Mouse (Mus musculus) T-helper 17 cell (primary cell): ENCODE data around the gene Pfkfb1.

Experiments
- in situ Hi-C, 2 experiments: fragments of 300-600 bp; cut with MboI, MseI; formaldehyde crosslinking; loops; 1 replicate in 1 of 2; 2 replicates in 1 of 2; pipeline ENCODE4 v1.15.1; 2025; ENCODE audit warnings: high pct_unique_total_duplicates in 2 of 2

Gene Pfkfb1

DNA sequence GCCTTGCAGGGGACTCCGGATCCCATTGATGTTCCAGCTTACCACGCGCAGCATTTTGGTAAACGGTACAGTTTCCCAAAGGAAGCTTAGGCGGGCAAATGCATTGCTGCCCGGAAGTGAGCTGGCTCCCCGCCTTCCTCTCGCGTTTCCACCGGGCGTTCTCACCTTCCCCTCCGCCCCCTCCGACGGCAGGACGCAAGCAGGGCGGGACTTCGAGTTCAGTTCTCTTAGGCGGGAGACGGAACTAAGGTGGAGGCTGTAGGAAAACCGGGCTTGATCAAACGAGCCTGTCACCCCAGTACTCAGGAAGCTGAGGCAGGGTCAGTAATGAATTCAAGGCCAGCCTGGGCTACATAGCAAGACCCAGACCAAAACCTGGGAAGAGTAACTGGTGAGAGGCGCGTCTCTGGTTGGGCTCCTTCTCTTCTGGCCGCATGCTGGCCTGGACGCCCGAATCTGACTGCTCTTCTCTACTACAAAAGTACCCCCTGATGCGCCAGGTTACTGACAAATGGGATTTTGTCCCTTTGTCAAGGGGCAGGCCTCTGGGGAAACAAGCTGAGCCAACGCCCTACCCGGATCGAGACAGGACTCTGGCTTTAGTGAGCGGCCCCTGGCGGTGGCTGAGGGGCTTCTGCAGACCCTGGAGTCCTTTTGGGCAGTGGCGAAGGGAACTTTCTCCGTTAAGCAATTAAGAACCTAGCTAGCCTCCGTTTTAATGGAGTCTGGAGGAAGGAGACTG is at the start of gene Pfkfb1:
TSS of gene Pfkfb1 (plus strand) at position 207 of the 742 bp plus-strand sequence.
- in situ Hi-C loops, result no loop called here

- in situ Hi-C loops, result no loop called here
These were observed 47.9 kb upstream of the Pfkfb1 start for GRCm38 (mm10) chrX:150540111-150540510.

GRCm38 (mm10) chrX:150541684-150542083 is 46.3 kb upstream of the Pfkfb1 start:
- in situ Hi-C loops, result no loop called here

GRCm38 (mm10) chrX:150547239-150547638 is 40.8 kb upstream of the Pfkfb1 start, which contains the start of gene Alas2:
Gene Alas2, plus strand, starts transcription at chrX:150547375.
- in situ Hi-C loops, result no loop called here

- in situ Hi-C loops, result no loop called here
These were observed 38.4 kb upstream of the Pfkfb1 start for GRCm38 (mm10) chrX:150549639-150550038.

GRCm38 (mm10) chrX:150551986-150552385 is 36.0 kb upstream of the Pfkfb1 start:
- in situ Hi-C loops, result no loop called here

- in situ Hi-C loops, result no loop called here
These were observed 34.0 kb upstream of the Pfkfb1 start for GRCm38 (mm10) chrX:150554032-150554431.

DNA sequence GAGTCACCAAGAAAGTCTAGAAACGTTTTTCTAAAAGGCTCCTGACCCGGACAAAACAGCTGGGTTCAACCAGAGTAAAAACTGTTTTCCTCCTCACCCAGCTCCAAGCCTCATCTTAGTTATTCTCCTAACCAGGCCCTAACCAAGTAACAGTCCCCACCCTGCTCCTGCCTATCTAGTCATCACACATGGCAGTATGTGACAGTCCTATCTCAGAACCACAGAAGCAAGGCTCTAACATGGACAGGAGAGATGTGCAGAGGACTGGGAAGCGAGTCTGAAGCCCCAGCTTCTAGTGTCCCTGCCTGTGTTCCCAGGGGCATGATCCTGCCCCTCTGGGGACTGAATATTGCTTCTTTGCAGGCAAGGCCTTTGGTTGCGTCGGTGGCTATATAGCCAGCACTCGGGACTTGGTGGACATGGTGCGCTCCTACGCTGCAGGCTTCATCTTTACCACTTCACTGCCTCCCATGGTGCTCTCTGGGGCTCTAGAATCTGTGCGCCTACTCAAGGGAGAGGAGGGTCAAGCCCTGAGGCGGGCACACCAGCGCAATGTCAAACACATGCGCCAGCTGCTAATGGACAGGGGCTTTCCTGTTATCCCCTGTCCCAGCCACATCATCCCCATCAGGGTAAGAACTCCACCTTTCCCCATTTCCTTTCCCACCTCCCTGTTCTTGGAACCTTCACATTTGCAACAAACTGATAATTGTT is 23.2 kb upstream of the Pfkfb1 start:
- in situ Hi-C loops, result loop anchor here in 1 of 2 experiments (10.0 kb wide), 1 partner anchor 1260 kb away; no protein-coding TSS in a partner anchor

- in situ Hi-C loops, result no loop called here
These were observed 6.1 kb upstream of the Pfkfb1 start for GRCm38 (mm10) chrX:150581921-150582320.

DNA sequence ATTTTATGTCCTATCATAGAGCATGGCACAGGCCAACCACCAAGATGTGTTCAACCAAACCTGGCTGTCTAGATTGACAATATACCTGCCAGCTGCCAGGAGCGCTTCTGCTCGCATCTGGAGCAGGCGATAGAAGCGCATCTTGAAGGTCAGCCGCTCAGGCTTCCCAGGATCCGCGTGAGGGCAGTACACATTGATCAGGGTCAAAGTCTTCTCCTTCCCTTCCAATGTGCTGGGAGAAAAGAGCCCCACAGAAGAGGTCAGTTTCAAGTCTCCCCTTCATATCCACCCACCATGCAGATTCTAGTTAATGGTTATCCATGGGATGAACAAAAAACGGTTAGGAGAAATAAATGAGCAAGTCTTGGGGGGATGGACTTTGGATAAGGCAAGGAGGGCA is 2.9 kb upstream of the Pfkfb1 start:
- in situ Hi-C loops, result no loop called here

DNA sequence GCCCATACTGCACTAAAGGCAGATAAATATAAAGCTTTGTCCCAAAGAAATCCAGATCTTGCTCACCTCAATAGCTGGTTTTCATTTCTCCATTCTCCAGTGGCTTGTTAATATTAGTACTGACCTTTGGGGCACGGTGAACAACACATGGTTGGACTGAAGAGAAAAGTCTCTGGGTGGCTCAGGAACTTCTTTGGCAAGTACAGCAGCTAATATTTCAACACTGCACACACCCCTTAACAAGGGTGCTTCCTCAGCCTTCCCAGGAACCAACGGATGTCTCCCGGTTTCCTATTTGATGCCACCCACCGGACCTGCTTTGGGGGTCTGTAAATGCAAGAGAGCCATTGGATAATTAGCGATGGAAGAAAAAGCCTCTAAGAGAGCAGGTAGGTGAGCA is 1.7 kb downstream of the Pfkfb1 start, which contains the start of gene Apex2:
TSS of gene Apex2 (minus strand) at position 173 of the 400 bp plus-strand sequence.
- in situ Hi-C loops, result no loop called here

DNA sequence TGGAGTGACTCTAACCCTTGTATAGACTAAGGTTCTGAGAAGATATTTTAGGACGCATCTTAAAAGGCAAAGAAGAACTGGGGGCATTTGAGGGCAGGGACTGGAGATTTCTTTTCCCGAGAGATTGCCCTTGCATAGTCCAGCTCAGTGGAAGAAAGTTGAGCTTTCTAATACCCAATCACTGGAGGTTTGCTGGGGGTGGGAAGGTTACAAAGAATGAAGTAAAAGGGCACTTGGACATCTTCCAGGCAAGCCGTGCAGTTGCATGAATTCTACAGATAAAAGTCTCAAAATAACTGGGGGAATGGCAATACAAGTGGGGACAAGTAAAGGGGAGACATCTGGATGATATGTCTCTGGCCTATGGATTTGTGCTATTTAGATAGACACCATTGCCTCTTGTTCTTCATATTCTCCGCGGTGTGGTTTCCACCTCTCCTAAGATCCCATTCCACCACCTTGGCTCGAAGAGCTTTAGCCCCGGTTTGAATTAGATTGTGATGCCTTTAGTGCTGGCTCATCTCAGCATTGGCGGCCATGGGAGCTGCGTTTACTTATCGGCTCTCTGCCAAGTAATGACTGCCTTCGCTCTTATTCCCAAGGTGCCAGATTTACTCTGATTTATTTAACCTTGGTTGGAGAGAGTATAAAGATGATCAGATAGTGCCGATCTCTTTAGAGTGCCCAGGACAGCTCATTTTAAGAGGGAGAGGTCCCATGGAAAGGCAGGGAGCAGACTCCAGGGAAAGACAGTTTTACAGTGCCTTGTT is 5.4 kb downstream of the Pfkfb1 start:
- in situ Hi-C loops, result no loop called here

DNA sequence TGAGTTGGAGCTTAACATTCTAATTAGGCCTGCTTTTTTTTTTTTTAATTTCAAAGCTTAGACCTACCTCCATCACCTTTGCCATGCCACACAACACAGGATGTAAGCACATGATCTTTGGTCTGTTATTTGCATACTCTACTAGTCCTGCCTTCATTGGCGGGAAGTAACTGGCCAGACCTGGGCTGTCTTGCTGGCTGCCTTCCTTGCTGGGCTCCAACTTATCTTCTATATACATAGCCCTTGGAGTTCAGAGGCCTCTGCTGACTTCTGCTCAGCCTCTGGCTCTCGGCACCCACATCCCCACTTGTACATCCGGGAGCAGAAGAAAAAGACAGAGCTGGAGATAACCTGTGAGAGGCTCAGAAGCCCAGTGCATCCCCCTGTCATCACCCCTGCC is 6.1 kb downstream of the Pfkfb1 start:
- in situ Hi-C loops, result no loop called here

- in situ Hi-C loops, result no loop called here
These were observed 7.2 kb downstream of the Pfkfb1 start for GRCm38 (mm10) chrX:150595016-150595760.

DNA sequence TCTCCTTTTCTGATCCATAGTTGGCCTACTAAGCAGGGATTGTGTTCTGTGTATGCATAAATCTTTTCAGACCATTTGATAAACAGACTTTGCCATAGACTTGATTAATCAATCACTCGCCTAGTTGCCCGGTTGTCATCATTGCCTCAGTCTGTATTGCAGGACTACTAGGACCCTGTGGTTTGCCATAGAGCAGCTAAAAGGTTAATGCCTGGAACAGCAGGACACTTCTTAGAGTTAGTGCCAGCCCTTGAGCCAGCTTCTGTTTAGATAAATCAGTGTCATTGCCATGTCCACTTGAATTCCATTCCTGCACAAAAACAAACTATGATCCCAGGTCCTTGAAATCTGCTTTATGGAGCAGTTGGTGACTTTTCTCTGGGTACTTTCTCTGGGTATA is 10.9 kb downstream of the Pfkfb1 start:
- in situ Hi-C loops, result no loop called here

DNA sequence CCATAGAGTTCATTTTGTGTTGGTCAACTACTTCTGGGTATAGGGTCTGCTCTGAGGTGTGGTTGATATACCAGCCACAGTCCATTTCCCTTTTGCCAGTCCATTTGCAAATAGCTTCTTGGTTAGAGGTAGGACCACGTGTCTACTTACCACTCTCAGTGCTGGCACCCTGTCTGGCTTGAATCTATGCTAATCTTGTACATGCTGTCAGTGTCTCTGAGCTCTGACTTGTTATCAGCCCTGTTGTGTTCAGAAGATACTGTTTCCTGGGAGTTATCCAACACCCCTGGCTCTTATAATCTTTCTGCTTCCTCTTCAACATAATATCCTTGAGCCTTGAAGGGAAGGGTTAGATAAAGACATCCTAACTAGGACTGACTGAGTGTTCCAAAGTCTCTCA is 48.4 kb downstream of the Pfkfb1 start:
- in situ Hi-C loops, result no loop called here

GRCm38 (mm10) chrX:150656122-150656907 is 68.3 kb downstream of the Pfkfb1 start:
- in situ Hi-C loops, result no loop called here

- in situ Hi-C loops, result no loop called here
These were observed 69.1 kb downstream of the Pfkfb1 start, which contains the start of gene Tro for GRCm38 (mm10) chrX:150656908-150657796. Gene Tro, minus strand, starts transcription at chrX:150657583.

DNA sequence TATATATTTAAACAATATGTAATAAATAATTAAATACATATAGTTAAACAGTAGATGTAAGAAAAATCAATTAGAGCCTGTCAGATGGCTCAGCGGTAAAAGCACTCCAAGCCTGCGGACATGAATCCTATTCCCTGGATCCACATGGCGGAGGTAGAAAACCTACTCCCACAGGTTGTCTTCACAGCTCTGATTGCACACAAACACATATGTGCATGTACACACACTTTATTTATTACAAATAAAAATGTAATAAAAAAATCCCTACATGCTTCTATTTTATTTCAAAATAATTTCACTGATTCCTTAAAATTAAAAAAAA is 69.7 kb downstream of the Pfkfb1 start:
- in situ Hi-C loops, result no loop called here
